Mouse (Mus musculus) large intestine, adult 2 months (tissue): ENCODE measurements around the gene Mef2a. TPM values are rescaled to one million over a fixed set of nuclear protein-coding genes. Genes with fewer than 3 reads are reported as not detected.

Source experiments
- DNase-seq: peaks from one replicate; pipeline ENCODE4 v3.0.0-alpha.2; 2012; ENCODE audit warnings: low read depth, low spot score
- WGBS: fragments of 180-500 bp; shearing (Covaris S2); methylation state at CpG from one replicate; pipeline ENCODE4 v1.1.7; 2018; 5-methylcytosine and 5-hydroxymethylcytosine counted together
- polyA plus RNA-seq: library from polyadenylated mRNA; depleted of rRNA; stranded (reverse); fragments of >200 nt; gene quantifications from 2 replicates; pipeline ENCODE4 v1.2.3, GENCODE M21; 2012; rRNA removed

Mef2a gene
- polyA plus RNA-seq: 7.5 and 15.9 TPM in 2 replicates

DNA sequence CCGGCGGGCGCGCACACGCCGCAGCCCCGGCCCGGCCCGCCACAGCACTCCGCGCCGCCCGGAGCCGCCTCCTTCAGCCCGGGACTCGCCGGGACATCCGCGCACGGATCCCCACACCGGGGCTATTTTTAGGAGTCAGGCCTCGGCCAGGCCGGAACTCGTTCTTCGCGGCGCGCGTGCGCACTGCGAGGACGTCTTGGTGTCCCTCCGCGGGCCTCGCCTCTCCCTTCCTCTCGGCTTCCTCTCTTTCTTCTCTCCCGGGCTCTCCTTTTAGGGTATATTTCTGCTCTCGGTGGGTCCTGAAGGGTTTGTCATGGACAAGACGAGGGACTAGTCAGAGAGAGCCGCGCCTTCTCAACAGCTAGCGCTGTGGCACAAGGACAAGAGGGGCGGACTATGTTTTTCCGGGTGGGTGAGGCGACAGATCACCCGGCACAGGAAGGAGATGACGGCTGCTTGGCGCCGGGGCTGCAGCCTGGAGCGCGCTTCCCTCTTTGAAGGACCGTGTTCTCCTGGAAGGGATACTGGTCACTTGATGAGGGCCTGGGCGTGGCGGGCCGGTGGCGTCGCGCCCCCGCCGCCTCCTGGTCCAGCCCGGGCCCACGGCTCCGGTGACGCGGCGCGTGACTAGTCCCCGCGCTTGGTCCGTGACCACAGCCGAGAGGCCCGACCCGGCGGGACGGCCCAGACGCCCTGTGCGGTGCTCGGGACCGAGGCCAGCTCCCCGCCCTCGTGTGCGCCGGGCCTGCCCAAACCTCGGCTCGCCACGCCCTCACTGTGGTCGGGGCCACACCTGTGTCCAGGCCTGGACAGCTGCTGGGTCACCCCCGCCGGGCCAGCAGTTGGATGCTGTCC is at the start of gene Mef2a:
TSS of gene Mef2a (minus strand) at position 130 of the 855 bp plus-strand sequence.
- DNase-seq: peak; percentile 71
- under 1% methylated on average over 87 of the region's 89 CpGs for WGBS

DNA sequence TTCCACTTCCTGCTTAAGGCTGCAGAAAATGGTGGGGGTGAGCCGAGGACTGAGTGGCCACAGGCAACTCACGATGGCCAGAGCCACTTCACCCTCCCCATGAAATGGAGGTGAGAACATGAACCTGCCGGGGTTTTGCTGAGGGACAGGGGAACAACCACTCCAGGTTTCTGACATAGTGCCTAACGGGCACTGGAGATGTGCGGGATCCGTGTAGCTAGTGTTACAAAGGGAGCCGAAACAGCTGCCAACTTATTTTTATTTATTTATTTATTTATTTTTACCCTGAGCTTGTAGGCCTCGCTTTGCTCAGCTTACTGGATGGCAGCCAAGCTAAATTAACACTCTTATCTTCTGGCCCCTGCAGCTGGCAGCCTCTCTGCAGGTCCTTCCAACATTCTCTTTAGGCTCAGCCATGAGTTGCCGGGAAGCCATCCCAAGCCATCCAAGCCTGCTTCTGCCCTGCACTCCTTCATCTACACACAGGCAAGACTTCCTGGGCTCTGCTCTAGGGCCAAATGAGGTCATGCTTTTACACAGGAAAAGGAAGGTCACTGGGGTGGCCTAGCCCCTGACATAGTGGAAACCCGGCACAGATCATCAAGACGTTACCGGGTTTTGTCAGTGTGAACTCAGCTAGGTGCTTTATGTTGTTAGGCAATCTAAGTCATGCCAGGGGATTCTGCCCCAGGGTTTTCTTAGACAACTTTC is 49.0 kb upstream of the Mef2a start:
- DNase-seq: no peak
- 27% methylated on average over 12 of the region's 12 CpGs for WGBS

DNA sequence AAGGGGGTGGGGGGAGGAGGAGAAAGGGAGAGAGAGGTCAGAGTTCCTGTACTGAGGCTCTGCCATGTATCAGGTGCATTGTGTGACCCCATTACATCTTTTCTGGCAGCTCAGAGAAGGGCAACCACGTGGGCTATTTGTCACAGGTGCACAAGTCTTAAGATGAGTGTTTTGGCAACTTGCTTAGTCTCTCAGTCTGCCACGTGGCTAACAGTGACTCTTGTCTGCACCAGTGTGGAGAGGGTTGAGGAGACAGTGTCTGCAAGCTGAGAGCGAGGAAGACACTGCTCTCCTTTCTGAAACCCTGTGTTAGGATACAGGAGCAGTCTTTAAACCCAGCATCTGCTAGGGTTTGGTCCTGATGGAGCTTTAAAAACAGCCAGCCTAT is 48.4 kb upstream of the Mef2a start:
- 45% methylated on average over 3 of the region's 3 CpGs for WGBS
- DNase-seq: no peak

DNA sequence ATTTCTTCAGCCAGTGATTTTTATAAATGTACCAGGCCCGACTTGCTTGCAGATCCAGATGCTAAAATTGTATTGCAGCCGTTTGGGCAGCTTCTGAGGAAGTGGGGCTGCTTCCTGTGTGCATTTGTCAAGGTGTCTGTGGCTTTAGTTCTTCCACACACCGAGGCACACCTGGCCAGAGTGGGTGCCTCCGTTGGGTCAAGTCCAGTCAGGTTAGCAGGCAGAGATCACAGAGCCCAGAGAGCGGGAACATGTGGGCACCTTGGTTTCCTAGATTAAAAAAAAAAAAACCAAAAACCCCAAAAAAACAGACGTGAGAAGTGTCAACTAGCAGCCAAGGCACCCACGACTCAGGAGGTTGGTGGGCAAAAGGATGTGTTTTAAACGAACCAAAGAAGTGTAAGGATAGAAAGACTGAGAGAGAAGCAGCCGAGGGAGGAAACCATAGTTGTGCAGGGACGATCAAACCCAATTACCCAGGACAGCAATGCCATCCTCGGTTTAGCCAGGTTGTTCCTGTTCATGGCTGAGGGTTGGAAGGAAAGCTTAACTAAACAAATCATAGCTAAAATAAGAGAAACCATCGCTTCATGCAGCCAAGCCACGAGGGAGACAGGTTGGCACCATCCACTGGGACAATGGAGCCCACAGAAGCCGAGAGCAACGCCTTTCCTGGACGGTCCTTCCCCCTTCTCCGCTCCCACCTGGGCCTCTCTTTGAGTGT is 47.1 kb upstream of the Mef2a start:
- WGBS: 77% methylated on average over 17 of the region's 17 CpGs
- no peak for DNase-seq

DNA sequence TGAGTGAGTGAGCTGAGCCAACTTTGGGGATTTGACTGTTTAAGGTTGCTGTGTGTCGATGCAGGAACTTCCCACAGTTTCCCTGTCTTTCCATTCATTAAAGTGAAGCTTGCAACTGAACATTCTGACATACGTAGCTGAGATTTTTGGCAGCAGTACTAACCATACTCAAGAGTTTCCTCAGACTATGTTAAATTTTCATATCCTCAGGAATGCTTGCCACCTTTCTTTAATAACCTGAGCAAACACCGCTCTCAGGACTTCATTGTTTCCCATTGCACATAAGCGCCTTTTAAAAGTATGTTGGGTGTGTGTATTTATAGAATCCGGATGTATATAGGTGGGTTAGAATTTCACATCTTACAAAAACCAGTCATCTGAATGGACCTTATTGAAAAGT is 45.5 kb upstream of the Mef2a start:
- WGBS: 94% methylated on average over 5 of the region's 5 CpGs

DNA sequence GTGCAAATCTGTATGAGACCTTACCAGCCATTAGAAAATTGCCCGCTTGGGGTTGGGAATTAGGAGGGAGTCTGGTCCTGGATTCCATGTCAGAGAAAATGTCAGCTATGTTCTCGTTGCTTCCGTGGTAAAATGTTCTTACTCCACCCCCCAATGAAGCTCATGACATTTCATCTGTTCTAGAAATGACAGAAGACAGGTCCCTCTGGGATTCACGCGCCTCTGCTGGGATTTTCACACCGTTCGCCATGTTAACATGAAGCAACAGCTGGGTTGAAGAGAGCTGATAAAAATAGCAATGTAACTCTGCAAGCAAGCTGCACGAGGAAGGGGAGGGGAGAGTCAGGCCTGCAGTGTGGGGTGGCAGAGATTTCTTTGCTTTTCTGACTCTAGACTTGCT is 42.1 kb upstream of the Mef2a start:
- WGBS: 62% methylated on average over 8 of the region's 8 CpGs
- no peak for DNase-seq

More for the DNA sequence above, 45.5 kb upstream of the Mef2a start:
- DNase-seq: no peak

DNA sequence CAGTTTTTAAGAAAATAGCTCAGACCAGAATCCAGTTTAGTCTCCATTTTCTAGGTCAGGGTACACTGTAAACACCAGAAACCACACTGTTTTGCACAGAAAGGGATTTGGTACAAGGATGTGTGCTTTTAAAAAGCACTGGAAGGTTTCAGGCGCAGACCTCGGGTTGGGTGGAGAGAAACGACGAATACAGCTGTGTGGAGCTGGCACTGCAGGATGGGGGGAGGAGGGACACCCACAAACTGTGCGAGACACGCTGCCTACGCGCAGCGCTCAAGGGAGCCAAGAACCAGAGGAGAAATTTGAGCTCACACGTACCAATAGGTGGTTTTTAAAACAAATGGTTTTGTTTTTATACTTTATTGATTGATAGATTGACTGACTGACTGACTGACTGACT is 40.0 kb upstream of the Mef2a start:
- 74% methylated on average over 10 of the region's 10 CpGs for WGBS
- DNase-seq: no peak

DNA sequence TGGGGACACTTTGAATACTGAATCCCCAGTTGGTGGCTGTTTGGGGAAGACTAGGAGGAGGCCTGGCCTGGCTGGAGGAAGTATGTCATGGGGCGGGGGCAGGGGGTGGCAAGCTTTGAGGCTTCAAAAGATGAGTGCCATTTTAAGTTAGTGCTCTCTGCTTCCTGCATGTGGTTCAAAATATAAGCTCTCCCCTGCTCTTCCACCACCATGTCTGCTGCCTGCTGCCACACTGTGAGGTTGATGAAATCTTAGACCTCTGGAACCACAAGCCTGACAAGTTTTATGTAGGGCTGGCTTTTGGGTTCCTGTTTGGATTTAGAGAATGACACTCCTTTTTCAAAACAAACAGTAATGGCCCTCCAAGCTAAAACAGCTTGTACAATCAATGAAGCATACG is 34.4 kb upstream of the Mef2a start:
- 72% methylated on average over 2 of the region's 2 CpGs for WGBS
- DNase-seq: no peak

DNA sequence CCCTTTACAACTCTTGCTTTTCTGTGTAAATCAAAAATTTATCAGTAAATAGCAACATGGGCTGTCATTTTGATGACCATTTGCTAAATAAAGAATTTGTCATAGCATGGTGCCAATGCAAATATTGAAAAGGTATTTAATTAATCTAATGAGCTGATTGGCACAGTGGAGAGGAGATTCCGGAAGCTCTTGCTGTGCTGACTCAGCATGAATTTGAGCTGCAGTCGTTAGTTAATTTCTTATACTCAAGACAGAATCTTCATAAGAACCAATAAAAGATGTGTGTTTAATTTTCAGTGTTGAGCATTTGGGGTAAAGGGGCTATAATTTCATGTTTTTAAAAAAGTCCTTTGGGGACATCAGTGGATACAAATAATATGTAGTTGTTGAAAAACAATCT is 31.5 kb upstream of the Mef2a start:
- 81% methylated on average over 2 of the region's 2 CpGs for WGBS
- no peak for DNase-seq

DNA sequence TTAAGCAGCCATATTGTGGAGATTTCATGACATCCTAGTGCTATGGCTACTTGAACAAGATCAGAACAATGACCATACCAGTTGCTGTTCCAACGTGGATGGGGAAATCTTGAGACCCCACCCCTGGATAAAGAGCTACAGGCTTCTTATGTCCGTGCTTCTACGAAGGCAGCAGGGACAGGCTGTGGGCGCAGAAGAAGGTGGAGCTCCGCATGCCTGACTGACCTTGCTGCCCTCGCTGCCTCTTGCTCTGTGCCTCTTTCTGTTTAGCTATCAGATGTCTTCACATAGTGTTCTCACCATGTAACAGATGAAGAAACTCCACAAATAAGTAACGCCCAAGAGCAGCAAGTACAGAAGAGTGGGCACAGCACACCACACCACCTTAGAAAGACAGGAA is 29.7 kb upstream of the Mef2a start:
- DNase-seq: no peak
- 77% methylated on average over 7 of the region's 7 CpGs for WGBS

DNA sequence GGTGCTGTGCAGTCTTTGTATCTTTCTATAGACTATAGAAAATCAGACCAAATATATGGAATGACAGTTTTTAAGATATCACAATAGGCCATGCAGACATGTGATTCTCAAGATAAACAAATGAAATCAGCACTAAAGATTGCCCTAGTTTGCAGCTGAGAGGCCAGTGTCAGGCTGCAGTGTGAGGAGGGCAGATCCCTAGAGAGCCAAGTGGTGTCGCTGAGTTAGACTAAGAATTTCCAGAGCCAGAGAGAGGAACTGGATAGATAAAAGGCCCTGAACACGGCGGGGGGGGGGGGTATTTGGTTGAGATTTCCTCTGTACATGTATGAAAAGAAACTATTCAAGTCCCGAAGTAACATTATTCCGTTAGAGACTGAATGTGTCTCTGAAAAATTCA is 28.7 kb upstream of the Mef2a start:
- WGBS: 64% methylated on average over 5 of the region's 5 CpGs
- DNase-seq: no peak

DNA sequence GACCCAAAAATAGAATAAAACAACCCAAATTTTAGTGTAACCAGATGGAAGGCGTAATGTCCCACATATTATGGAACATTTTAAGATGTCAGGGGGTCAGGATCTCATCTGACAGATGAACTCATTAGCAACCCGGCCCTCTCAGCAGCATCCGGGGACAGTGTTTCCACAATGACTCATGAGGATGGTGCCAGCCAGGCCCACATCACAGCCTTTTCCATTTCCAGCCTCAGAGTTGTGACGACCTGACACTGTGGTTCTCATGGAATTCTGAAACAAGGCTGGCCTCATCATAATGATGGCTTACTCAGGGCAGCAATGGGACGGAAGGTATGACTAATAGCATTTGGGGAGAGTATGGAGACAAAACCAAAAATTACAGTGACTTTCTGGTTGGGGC is 18.1 kb upstream of the Mef2a start:
- DNase-seq: no peak
- WGBS: 72% methylated on average over 5 of the region's 5 CpGs

DNA sequence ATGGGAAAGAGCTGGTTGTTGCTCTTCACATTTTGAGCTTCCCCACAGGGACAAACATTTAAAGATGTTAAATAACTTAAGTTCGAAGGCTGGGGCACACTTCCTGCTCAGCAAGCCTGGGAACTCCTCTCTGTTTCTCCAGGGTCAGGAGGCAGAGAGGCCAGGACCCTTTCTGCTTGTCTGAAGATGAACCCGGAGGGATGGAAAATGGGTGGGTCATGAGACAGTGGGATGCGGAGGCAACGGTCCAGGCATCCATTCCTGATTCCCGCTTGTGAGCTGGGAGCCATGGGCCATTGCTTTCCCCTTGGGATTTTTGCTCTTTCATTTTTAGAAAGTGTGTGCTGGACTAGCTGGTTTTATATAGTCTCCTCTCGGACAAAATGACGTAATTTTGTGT is 17.4 kb upstream of the Mef2a start:
- 73% methylated on average over 7 of the region's 7 CpGs for WGBS
- no peak for DNase-seq

DNA sequence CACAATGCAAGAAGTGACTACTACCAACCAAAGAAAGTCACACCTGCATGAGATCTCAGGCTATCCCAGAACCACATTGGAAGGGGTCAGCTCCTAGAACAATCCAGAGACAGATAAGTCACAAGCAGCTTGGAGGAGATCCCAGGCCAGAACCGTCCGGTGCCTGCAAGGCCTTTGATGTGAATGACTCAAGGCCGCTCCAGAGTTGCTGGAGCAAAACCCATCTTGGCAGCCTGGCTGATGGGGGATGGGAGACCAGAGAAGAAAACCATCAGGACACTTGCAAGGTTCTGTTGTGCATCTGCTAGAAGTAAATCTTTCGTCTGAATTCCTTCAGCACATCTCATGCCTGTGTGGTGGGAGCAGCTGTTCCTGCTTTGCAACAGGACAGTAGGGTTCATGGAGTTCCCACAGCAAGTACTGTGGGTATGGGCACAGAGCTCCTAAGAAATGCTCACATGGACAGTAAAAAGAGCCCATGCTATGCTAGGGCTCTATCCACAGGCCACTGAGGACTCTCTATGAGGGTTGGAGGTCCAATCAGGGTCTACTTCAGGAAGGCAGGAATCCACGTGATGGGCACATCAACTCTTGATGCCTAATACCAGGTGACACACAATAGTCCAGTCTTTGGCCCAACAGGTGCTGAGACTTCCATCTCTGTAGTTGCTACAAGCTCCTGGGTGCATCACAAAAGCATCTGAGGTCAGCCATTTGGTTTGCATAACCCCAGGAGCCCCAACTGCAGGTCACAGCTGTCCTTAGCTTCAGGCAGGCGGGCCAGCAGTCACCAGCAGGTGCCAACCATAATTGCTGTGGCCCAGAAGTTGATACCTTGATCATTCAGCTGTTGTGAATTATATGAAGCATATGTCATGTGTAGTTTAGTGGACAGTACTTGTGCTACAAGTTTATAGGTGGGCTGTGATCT is 12.5 kb upstream of the Mef2a start:
- DNase-seq: no peak
- WGBS: 76% methylated on average over 6 of the region's 6 CpGs

DNA sequence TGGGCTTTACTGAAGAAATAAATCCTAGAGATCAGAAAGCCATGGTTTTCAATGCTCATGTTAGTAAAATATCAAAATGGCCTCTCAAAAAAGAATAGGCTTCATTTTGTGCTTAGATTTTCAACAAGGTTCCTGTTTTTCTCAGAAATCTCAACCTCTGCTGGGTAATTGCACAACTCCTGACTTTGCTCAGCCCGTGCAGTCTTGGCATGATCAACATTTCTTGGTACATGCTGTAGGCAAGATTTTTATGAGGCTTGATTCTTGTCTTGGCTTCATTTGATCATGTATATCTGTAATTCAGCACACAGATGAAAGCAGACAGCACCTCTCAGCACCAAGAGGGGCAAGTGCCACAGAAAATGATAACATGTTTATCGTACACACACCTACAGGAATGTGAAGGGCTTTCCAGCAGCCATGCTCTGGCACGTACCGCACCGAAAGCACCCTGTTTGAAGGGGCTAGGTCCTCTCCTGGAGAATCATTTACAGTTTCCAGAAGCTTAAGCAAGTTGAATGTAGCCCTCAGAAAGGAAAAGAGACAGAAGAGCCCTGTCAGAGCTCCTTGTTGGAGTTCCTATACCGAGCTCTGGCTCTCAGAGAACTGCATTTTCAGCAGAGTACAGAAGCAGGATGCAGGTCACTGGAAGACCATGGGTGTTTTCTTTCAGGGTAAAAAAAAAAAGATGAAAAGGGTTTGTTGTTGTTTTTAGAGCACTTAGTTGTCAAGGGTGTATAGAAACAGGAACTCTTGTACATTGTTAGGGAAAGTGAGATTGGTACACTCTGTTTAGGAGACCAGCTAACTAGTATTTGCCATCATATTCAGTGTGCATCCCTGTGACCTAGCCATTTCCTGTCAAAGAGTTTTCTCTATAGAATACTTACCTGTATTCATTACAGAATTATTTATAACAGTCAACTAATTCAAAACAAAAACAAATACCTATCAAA is 7.8 kb upstream of the Mef2a start:
- DNase-seq: no peak
- WGBS: 78% methylated on average over 6 of the region's 6 CpGs

DNA sequence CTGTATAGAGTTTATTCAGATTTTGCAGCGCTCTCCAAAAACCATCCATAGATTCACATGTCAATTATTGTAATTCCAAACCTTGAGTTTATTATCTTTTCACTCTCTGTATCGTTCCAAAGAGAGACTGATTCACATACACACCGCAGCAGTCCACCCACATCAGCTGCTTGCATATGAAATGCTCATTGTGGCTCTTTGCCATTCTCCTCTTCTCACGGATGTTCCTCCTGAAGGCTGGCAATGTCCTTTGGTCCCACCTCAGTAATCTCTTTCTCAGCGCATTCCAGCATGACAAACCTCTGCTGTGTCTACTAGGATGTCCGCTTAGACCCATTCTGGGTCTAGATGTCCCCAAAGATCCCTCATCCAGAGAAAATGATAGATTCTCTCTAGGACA is 4.1 kb upstream of the Mef2a start:
- 85% methylated on average over 6 of the region's 6 CpGs for WGBS
- no peak for DNase-seq

DNA sequence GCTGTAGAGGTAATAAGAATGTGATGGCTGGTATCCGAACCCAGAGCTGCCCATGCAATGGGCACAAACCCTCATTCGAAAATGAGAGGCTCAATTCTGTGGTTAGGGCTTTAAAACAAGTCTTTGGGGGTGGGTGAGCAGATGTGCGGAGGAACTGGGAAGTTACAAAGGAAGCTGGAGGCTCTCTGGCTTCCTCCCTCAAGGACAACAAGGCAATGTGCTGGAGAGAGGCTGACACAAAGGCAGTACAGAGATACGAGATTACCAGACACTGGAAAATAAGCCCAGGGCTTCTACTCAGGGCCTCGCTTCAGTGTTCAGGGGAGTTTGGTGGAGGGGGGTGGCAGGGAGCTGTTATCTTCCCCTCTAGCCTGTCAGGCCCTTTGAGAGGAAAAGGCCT is 1.3 kb upstream of the Mef2a start:
- DNase-seq: no peak
- WGBS: 68% methylated on average over 5 of the region's 5 CpGs

DNA sequence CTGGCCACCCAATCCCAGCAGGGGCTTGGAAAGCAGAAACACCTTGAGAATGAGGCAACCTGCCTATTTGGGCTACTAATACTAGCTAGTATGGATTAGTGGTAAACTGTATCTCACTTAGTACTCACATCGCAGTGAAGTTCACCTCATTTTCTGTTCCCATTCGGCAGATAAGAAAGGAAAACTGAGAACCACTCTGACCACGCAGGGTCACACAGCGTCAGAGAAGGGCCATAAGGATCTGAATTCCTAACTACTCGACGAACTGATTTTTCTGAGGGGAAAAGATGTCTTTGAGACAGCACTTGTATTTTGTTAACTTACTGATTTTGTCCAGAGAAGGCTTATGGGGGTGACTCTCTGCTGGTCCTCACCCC is 914 bp upstream of the Mef2a start:
- no peak for DNase-seq
- 33% methylated on average over 6 of the region's 6 CpGs for WGBS
